9 mouse cellular contexts compared by ENCODE assay signal in genomic region chr16:43504151-43504550, GRCm38 (mm10).
A peak's percentile ranks its signal among the peaks of the same experiment; 100 is the strongest.
DNase-seq lines count a peak whose midpoint lies in the region; ATAC-seq and TF ChIP-seq lines count a peak whose summit lies in the region.
"Had no signal": no experiment of that assay in that cellular context is flagged by ENCODE, and none has a peak within 500 bp of the region (broad histone marks: within the 10 kb centered on the region; RNA-seq: fewer than 3 reads in every experiment).

No protein-coding gene starts in this region.

- no peaks in the 10 kb centered on the region for H3K9me3 ChIP-seq in embryonic facial prominence, embryonic 10.5 days
- H3K9me3 ChIP-seq in heart, embryonic 12.5 days (replicated peaks): no peaks in the 10 kb centered on the region

- no peaks in the 10 kb centered on the region for H3K36me3 ChIP-seq in embryonic facial prominence, embryonic 10.5 days (replicated peaks)
- no peaks in the 10 kb centered on the region for H3K36me3 ChIP-seq in heart, embryonic 12.5 days

- H3K4me2 ChIP-seq in heart, embryonic 12.5 days: peak overlapping the region; percentile 80

- 0% methylated on average over 3 of the region's 3 CpGs for WGBS in embryonic facial prominence, embryonic 10.5 days
- WGBS in heart, embryonic 12.5 days: 2% methylated on average over 3 of the region's 3 CpGs

- DNase-seq in left cerebral cortex, adult 2 months (ENCODE audit: extremely low spot score in 1 of 2, low spot score in 2 of 2): peak in 1 of 2 experiments; percentile 61
- no peak for DNase-seq in left cerebral cortex, adult 11 months (ENCODE audit: low spot score)
- DNase-seq in embryonic facial prominence, embryonic 10.5 days (ENCODE audit: low spot score): peak; percentile 29
- peak; percentile 88 for DNase-seq in kidney, postnatal 10 days
- DNase-seq in lung, postnatal 14 days: peak; percentile 79
- DNase-seq in right cerebral cortex, postnatal 14 days: peak; percentile 78
- DNase-seq in thymus, postnatal 14 days: no peak

- H3K9ac ChIP-seq in heart, embryonic 12.5 days: peak overlapping the region; percentile 77

- peak overlapping the region; percentile 36 for H3K4me3 ChIP-seq in left cerebral cortex, adult 2 months
- H3K4me3 ChIP-seq in embryonic facial prominence, embryonic 10.5 days: peak overlapping the region; percentile 58
- peak overlapping the region; percentile 54 for H3K4me3 ChIP-seq in heart, embryonic 12.5 days

- no peak for TF ChIP-seq CTCF in left cerebral cortex, adult 2 months (IDR thresholded peaks at IDR 0.05)

- ATAC-seq in heart, embryonic 12.5 days (ENCODE audit: insufficient number of reproducible peaks, low FRiP score): no peak
- ATAC-seq: Patski had no signal

- intact Hi-C loops in left cerebral cortex, adult 2 months (cut with DNase I): no loop called here

- peaks cover 30% of the 10 kb centered on the region for H3K4me1 ChIP-seq in embryonic facial prominence, embryonic 10.5 days
- H3K4me1 ChIP-seq in heart, embryonic 12.5 days (replicated peaks): peaks cover 21% of the 10 kb centered on the region

- peaks cover 29% of the 10 kb centered on the region for H3K27me3 ChIP-seq in embryonic facial prominence, embryonic 10.5 days (replicated peaks; ENCODE audit: low read depth, poor library complexity, severe bottlenecking)
- H3K27me3 ChIP-seq in heart, embryonic 12.5 days (replicated peaks): no peaks in the 10 kb centered on the region
- H3K27me3 ChIP-seq: Patski had no signal

- peak overlapping the region; percentile 63 for H3K27ac ChIP-seq in left cerebral cortex, adult 2 months
- peak overlapping the region; percentile 83 for H3K27ac ChIP-seq in embryonic facial prominence, embryonic 10.5 days (replicated peaks)
- H3K27ac ChIP-seq in heart, embryonic 12.5 days (ENCODE audit: poor library complexity, severe bottlenecking): peak overlapping the region; percentile 88

Comparison
In these comparisons a context has a peak if more than half of its experiments do, and no peak if none do; other contexts are left out.
1. DNase-seq: peak in embryonic facial prominence, embryonic 10.5 days (single experiment), kidney, postnatal 10 days (single experiment), lung, postnatal 14 days (single experiment) and right cerebral cortex, postnatal 14 days (single experiment); none in left cerebral cortex, adult 11 months (single experiment) and thymus, postnatal 14 days (single experiment).
2. Peak in every context shown above with its lines, with median percentiles within 50 percentile points of each other: H3K27ac ChIP-seq and H3K4me3 ChIP-seq.